Mouse (Mus musculus) liver, embryonic 14.5 days (tissue): ENCODE data around the gene Gm45208.

Experiments used
- CTCF ChIP-seq: IDR thresholded peaks from 2 replicates; pipeline ENCODE4 v1.5.1; 2016; ENCODE audit warnings: antibody characterized with exemption, low read depth, control low read depth
- EP300 ChIP-seq: IDR thresholded peaks from 2 replicates; pipeline ENCODE4 v1.6.1; 2016; ENCODE audit warnings: antibody characterized with exemption, low read depth

DNA sequence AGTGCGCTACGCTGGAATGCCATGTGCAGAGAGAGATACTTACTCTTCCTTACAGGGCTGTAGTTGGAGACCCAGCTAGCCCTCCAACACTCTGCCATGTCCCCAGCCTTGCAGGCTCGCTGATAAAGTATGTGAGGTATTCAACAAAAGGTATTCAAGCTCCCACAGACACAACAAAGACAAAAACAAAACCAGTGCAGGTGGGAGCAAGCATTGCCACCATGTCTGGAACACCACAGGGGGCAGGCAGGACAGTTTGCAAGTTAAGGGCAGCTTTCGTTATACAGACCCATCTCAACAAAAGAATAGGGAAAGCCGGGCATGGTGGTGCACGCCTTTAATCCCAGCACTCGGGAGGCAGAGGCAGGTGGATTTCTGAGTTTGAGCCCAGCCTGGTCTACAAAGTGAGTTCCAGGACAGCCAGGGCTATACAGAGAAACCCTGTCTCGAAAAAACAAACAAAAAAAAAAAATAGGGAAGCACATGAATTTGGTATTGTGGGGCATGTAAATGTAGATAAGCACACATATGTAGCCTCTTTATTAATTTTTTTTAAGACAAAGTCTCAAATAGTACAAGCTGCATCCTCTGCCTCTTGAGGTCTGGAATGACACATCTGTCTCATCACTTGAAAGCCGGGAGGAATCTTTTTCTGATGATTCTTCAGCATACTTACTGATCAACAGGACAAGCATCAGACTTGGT is 53.6 kb downstream of the Gm45208 start:
- TF ChIP-seq EP300 (no peak), CTCF (no peak)
